Mouse (Mus musculus) kidney, embryonic 14.5 days (tissue): ENCODE results near the gene Coq5. TPM values are rescaled to one million over a fixed set of nuclear protein-coding genes. Genes with fewer than 3 reads are reported as not detected.

Experiments used
- ATAC-seq: fragments of 200-750 bp; cut with Nextera tagmentation; 2 replicates; pipeline ENCODE4 v1.8.0; 2017; ENCODE audit warnings: moderate number of reproducible peaks, mild to moderate bottlenecking, moderate TSS enrichment, moderate library complexity; ENCODE audit not compliant: low FRiP score, low TSS enrichment
- H3K27ac ChIP-seq: fragments of 300-500 bp; sonication (generic); 2 replicates; pipeline ENCODE4 v1.5.1; 2014; ENCODE audit warnings: low read depth, mild to moderate bottlenecking, low read length, moderate library complexity, mixed read lengths
- H3K27me3 ChIP-seq: fragments of 300-500 bp; sonication (generic); 2 replicates; pipeline ENCODE4 v1.6.1; 2014; ENCODE audit warnings: mild to moderate bottlenecking, low read length; ENCODE audit not compliant: control insufficient read depth, insufficient read depth
- H3K36me3 ChIP-seq: fragments of 300-500 bp; sonication (generic); 2 replicates; pipeline ENCODE4 v1.6.1; 2014; ENCODE audit warnings: low read length, mixed read lengths; ENCODE audit not compliant: control insufficient read depth, insufficient read depth
- H3K4me1 ChIP-seq: fragments of 300-500 bp; sonication (generic); 2 replicates; pipeline ENCODE4 v1.6.1; 2014; ENCODE audit warnings: low read length, mixed read lengths; ENCODE audit not compliant: control insufficient read depth, insufficient read depth
- H3K4me2 ChIP-seq: fragments of 300-500 bp; sonication (generic); replicated peaks from 2 replicates; pipeline ENCODE4 v1.6.1; 2014; ENCODE audit warnings: low read depth, mild to moderate bottlenecking, low read length
- H3K4me3 ChIP-seq: fragments of 300-500 bp; sonication (generic); 2 replicates; pipeline ENCODE4 v1.5.1; 2014; ENCODE audit warnings: mild to moderate bottlenecking, low read length
- H3K9ac ChIP-seq: fragments of 300-500 bp; sonication (generic); 2 replicates; pipeline ENCODE4 v1.6.1; 2014; ENCODE audit warnings: low read depth, mild to moderate bottlenecking, low read length, moderate library complexity
- H3K9me3 ChIP-seq: fragments of 300-500 bp; sonication (generic); 2 replicates; pipeline ENCODE4 v1.6.1; 2016; ENCODE audit warnings: low read length; ENCODE audit not compliant: control insufficient read depth
- WGBS: fragments of 180-500 bp; shearing (Covaris S2); extraction: QIAGEN DNeasy Blood & Tissue Kit; methylation state at CpG from one replicate; pipeline ENCODE4 v1.1.7; 2014; 5-methylcytosine and 5-hydroxymethylcytosine counted together
- polyA plus RNA-seq: library from polyadenylated mRNA; unstranded; fragments of >200 nt; fragmentation: Nextera tagmentation; extraction: Ambion mirVana; gene quantifications from 2 replicates; pipeline ENCODE4 v1.2.1, GENCODE M21; 2014

Gene Coq5
- polyA plus RNA-seq, 1 experiment from 2014 or later: 58.8 TPM

GRCm38 (mm10) chr5:115273549-115274135 lies 5.8 kb upstream of the Coq5 start:
- Histone ChIP-seq H3K4me3 (no peak overlapping the region), H3K27ac (no peak overlapping the region), H3K9me3 (no peaks in the 10 kb centered on the region), H3K27me3 (no peaks in the 10 kb centered on the region), H3K9ac (peak overlapping the region; percentile 96; the same call in 1 of the 2 replicates), H3K4me1 (peaks cover 27% of the 10 kb centered on the region), H3K4me2 (no peak overlapping the region; the same call in 1 of the 2 replicates), H3K36me3 (peaks cover 10% of the 10 kb centered on the region)
- no peak for ATAC-seq
- 83% methylated on average over 6 of the region's 6 CpGs for WGBS

GRCm38 (mm10) chr5:115274353-115274752 lies 5.1 kb upstream of the Coq5 start:
- no peaks in the 10 kb centered on the region for H3K27me3 ChIP-seq

GRCm38 (mm10) chr5:115274771-115275170 lies 4.7 kb upstream of the Coq5 start:
- no peaks in the 10 kb centered on the region for H3K27me3 ChIP-seq
- H3K36me3 ChIP-seq: peaks cover 4% of the 10 kb centered on the region; the same call in 1 of the 2 replicates
- no peak for ATAC-seq
- peaks cover 21% of the 10 kb centered on the region for H3K4me1 ChIP-seq
- no peak overlapping the region for H3K9ac ChIP-seq
- H3K27ac ChIP-seq: no peak overlapping the region
- WGBS: 83% methylated on average over 1 of the region's 1 CpGs
- no peak overlapping the region for H3K4me2 ChIP-seq
- no peaks in the 10 kb centered on the region for H3K9me3 ChIP-seq
- H3K4me3 ChIP-seq: no peak overlapping the region

More at GRCm38 (mm10) chr5:115274353-115274752, 5.1 kb upstream of the Coq5 start:
- Histone ChIP-seq H3K36me3 (peaks cover 7% of the 10 kb centered on the region; the same call in 1 of the 2 replicates), H3K9ac (no peak overlapping the region), H3K9me3 (no peaks in the 10 kb centered on the region), H3K4me3 (no peak overlapping the region), H3K4me1 (peaks cover 24% of the 10 kb centered on the region), H3K27ac (no peak overlapping the region), H3K4me2 (no peak overlapping the region)
- whole genome bisulfite sequencing: 79% methylated on average over 1 of the region's 1 CpGs
- ATAC-seq: no peak

- ATAC-seq: no peak
- H3K4me2 ChIP-seq: no peak overlapping the region
- 44% methylated on average over 14 of the region's 14 CpGs for WGBS
- peaks cover 13% of the 10 kb centered on the region for H3K4me1 ChIP-seq
- H3K9ac ChIP-seq: no peak overlapping the region
- H3K4me3 ChIP-seq: no peak overlapping the region
- H3K27ac ChIP-seq: no peak overlapping the region
- no peaks in the 10 kb centered on the region for H3K27me3 ChIP-seq
- no peaks in the 10 kb centered on the region for H3K36me3 ChIP-seq
- no peaks in the 10 kb centered on the region for H3K9me3 ChIP-seq
Observed at GRCm38 (mm10) chr5:115275998-115276397, 3.5 kb upstream of the Coq5 start.

GRCm38 (mm10) chr5:115278053-115278452 lies 1.4 kb upstream of the Coq5 start:
- Histone ChIP-seq H3K27me3 (no peaks in the 10 kb centered on the region), H3K4me3 (no peak overlapping the region), H3K36me3 (no peaks in the 10 kb centered on the region), H3K27ac (no peak overlapping the region), H3K4me2 (no peak overlapping the region), H3K4me1 (peaks cover 8% of the 10 kb centered on the region), H3K9ac (no peak overlapping the region), H3K9me3 (no peaks in the 10 kb centered on the region)
- 86% methylated on average over 1 of the region's 1 CpGs for WGBS
- no peak for ATAC-seq

GRCm38 (mm10) chr5:115278785-115279184 lies 681 bp upstream of the Coq5 start:
- peaks cover 6% of the 10 kb centered on the region for H3K36me3 ChIP-seq
- WGBS: 60% methylated on average over 2 of the region's 2 CpGs
- ATAC-seq: no peak
- H3K27me3 ChIP-seq: no peaks in the 10 kb centered on the region
- peaks cover 5% of the 10 kb centered on the region for H3K4me1 ChIP-seq
- no peak overlapping the region for H3K4me3 ChIP-seq
- H3K4me2 ChIP-seq: no peak overlapping the region
- H3K27ac ChIP-seq: no peak overlapping the region
- no peaks in the 10 kb centered on the region for H3K9me3 ChIP-seq
- H3K9ac ChIP-seq: no peak overlapping the region

GRCm38 (mm10) chr5:115280050-115280687 lies 703 bp downstream of the Coq5 start:
- Histone ChIP-seq H3K4me3 (peak overlapping the region; percentile 97), H3K36me3 (peaks cover 19% of the 10 kb centered on the region), H3K9ac (peak overlapping the region; percentile 77), H3K27ac (no peak overlapping the region), H3K27me3 (no peaks in the 10 kb centered on the region), H3K4me2 (peak overlapping the region; percentile 82), H3K9me3 (no peaks in the 10 kb centered on the region), H3K4me1 (peaks cover 5% of the 10 kb centered on the region)
- no peak; the same call in 1 of the 2 replicates for ATAC-seq
- WGBS: 7% methylated on average over 17 of the region's 17 CpGs

GRCm38 (mm10) chr5:115284735-115285134 lies 5.3 kb downstream of the Coq5 start:
- H3K27ac ChIP-seq: no peak overlapping the region
- H3K4me3 ChIP-seq: no peak overlapping the region
- H3K9me3 ChIP-seq: no peaks in the 10 kb centered on the region
- H3K9ac ChIP-seq: no peak overlapping the region
- H3K4me2 ChIP-seq: no peak overlapping the region
- 88% methylated on average over 3 of the region's 3 CpGs for WGBS
- no peaks in the 10 kb centered on the region for H3K27me3 ChIP-seq
- ATAC-seq: no peak
- H3K4me1 ChIP-seq: peaks cover 5% of the 10 kb centered on the region
- peaks cover 32% of the 10 kb centered on the region for H3K36me3 ChIP-seq

GRCm38 (mm10) chr5:115294173-115294572 lies 14.7 kb downstream of the Coq5 start:
- WGBS: 90% methylated on average over 8 of the region's 8 CpGs
- no peak overlapping the region for H3K4me2 ChIP-seq
- no peaks in the 10 kb centered on the region for H3K27me3 ChIP-seq
- H3K27ac ChIP-seq: no peak overlapping the region
- ATAC-seq: no peak
- no peak overlapping the region for H3K4me3 ChIP-seq
- H3K9me3 ChIP-seq: no peaks in the 10 kb centered on the region
- peaks cover 67% of the 10 kb centered on the region for H3K36me3 ChIP-seq
- H3K4me1 ChIP-seq: peaks cover 11% of the 10 kb centered on the region
- no peak overlapping the region for H3K9ac ChIP-seq
